ENCODE assay signal across 8 mouse cellular contexts in genomic region chr4:106749699-106750098, GRCm38 (mm10). TPM values are rescaled to one million over a fixed set of nuclear protein-coding genes. Genes with fewer than 3 reads are reported as not detected.
DNase-seq lines count a peak whose midpoint lies in the region; ATAC-seq and TF ChIP-seq lines count a peak whose summit lies in the region.

No protein-coding gene starts in this region.

- H3K9ac ChIP-seq in heart, embryonic 12.5 days, result peak overlapping the region; percentile 13; the same call in 1 of the 2 replicates
- H3K9ac ChIP-seq in kidney, postnatal 0 days (ENCODE audit: low read depth, low read length), result no peak overlapping the region
- H3K9ac ChIP-seq in liver, adult 2 months (ENCODE audit: low read depth, low read length), result no peak overlapping the region

- H3K27ac ChIP-seq in heart, embryonic 12.5 days (ENCODE audit: poor library complexity, severe bottlenecking), result no peak overlapping the region
- H3K27ac ChIP-seq in kidney, postnatal 0 days, result no peak overlapping the region
- H3K27ac ChIP-seq in liver, adult 2 months (replicated peaks; ENCODE audit: insufficient read depth, low read depth, low read length), result no peak overlapping the region

- 0 out of 2 replicates have a peak, but pooled peaks cover 5% of the 10 kb centered on the region for H3K27me3 ChIP-seq in heart, embryonic 12.5 days (replicated peaks)
- H3K27me3 ChIP-seq in kidney, postnatal 0 days (ENCODE audit: insufficient read depth, low read length), result no peaks in the 10 kb centered on the region
- no peaks in the 10 kb centered on the region for H3K27me3 ChIP-seq in liver, adult 2 months (ENCODE audit: control insufficient read depth, insufficient read depth, low read length)

- TF ChIP-seq POLR2A in liver, adult 2 months (IDR thresholded peaks at IDR 0.05; ENCODE audit: extremely low read depth, insufficient read depth, low read length), result no peak

- 0 out of 2 replicates have a peak, but pooled peaks have one; percentile 16 for ATAC-seq in erythroid progenitor cell, adult 5-6 weeks (replicated peaks; ENCODE audit: low FRiP score, poor library complexity, severe bottlenecking)
- ATAC-seq in heart, embryonic 12.5 days (ENCODE audit: insufficient number of reproducible peaks, low FRiP score), result peak; percentile 76
- ATAC-seq in kidney, postnatal 0 days (replicated peaks; ENCODE audit: low FRiP score, low read depth), result peak; percentile 89

- TF ChIP-seq CTCF in kidney, postnatal 0 days (IDR thresholded peaks at IDR 0.05; ENCODE audit: low read depth), result peak; percentile 96
- TF ChIP-seq CTCF in liver, adult 2 months (IDR thresholded peaks at IDR 0.05; ENCODE audit: low read depth, low read length), result peak; percentile 85

- H3K36me3 ChIP-seq in heart, embryonic 12.5 days, result 0 out of 2 replicates have a peak, but pooled peaks cover 2% of the 10 kb centered on the region
- H3K36me3 ChIP-seq in kidney, postnatal 0 days (ENCODE audit: insufficient read depth, low read length), result no peaks in the 10 kb centered on the region
- no peaks in the 10 kb centered on the region for H3K36me3 ChIP-seq in liver, adult 2 months (ENCODE audit: control insufficient read depth, insufficient read depth, low read length)

- no peaks in the 10 kb centered on the region for H3K79me2 ChIP-seq in liver, adult 2 months (ENCODE audit: control insufficient read depth, insufficient read depth, low read length)

- 3% methylated on average over 7 of the region's 7 CpGs for WGBS in heart, embryonic 12.5 days
- WGBS in kidney, postnatal 0 days, result 8% methylated on average over 7 of the region's 7 CpGs
- 20% methylated on average over 7 of the region's 7 CpGs for WGBS in liver, adult 2 months

- 0 out of 2 replicates have a peak, but pooled peaks cover 5% of the 10 kb centered on the region for H3K4me1 ChIP-seq in heart, embryonic 12.5 days (replicated peaks)
- no peaks in the 10 kb centered on the region for H3K4me1 ChIP-seq in kidney, postnatal 0 days (replicated peaks; ENCODE audit: insufficient read depth, low read length)
- no peaks in the 10 kb centered on the region for H3K4me1 ChIP-seq in liver, adult 2 months (ENCODE audit: control insufficient read depth, insufficient read depth, low read length)

- H3K4me3 ChIP-seq in heart, embryonic 12.5 days, result 0 out of 2 replicates have a peak overlapping the region, but pooled peaks have one; percentile 8
- no peak overlapping the region for H3K4me3 ChIP-seq in kidney, postnatal 0 days (replicated peaks; ENCODE audit: low read depth, low read length)
- no peak overlapping the region for H3K4me3 ChIP-seq in liver, adult 2 months (ENCODE audit: insufficient read depth, low read depth, low read length)

- peak overlapping the region; percentile 37 for H3K4me2 ChIP-seq in heart, embryonic 12.5 days
- H3K4me2 ChIP-seq in kidney, postnatal 0 days (ENCODE audit: low read length), result peak overlapping the region; percentile 38; the same call in 1 of the 2 replicates

- peak; percentile 20 for DNase-seq in CD4-positive helper T cell, adult 2 months (ENCODE audit: low read depth, low spot score)
- DNase-seq in brain, adult 2 months (ENCODE audit: low read depth, low spot score), result peak; percentile 95
- peak; percentile 86 for DNase-seq in kidney, postnatal 0 days (ENCODE audit: low spot score)
- DNase-seq in liver, adult 2 months (ENCODE audit: extremely low read depth, low read depth, low spot score), result peak; percentile 9
- peak; percentile 1 to 4 for DNase-seq in natural killer cell, adult 2 months (ENCODE audit: low spot score in 2 of 2)
- DNase-seq in testis, postnatal 14 days (ENCODE audit: low spot score), result peak; percentile 43

- no peaks in the 10 kb centered on the region for H3K9me3 ChIP-seq in heart, embryonic 12.5 days (replicated peaks)
- no peaks in the 10 kb centered on the region for H3K9me3 ChIP-seq in kidney, postnatal 0 days (replicated peaks; ENCODE audit: low read length)

RNA-seq across cellular contexts. Expression of gene Fam151a, which starts 16.0 kb away (rescaled TPM):
- total RNA-seq in erythroid progenitor cell, adult 5-6 weeks (2015; ENCODE audit: low replicate concordance), result not detected in 2 replicates
- total RNA-seq in erythroid progenitor cell, adult 5-6 weeks (2017; ENCODE audit: low replicate concordance), result not detected in 2 replicates
- polyA plus RNA-seq in heart, embryonic 12.5 days (2016; fragmentation: Nextera tagmentation; extraction: Ambion mirVana), result 0.13 TPM in 1 of 2 replicates, not detected in the other
- 8.8 and 11.4 TPM in 2 replicates for polyA plus RNA-seq in kidney, postnatal 0 days (2015; fragmentation: Nextera tagmentation; extraction: Ambion mirVana)
- total RNA-seq in liver, adult 2 months (2014; rRNA removed), result 0.07 TPM in 1 of 2 replicates, not detected in the other
- not detected in 2 replicates for polyA plus RNA-seq in liver, adult 2 months (2012; rRNA removed)

RNA-seq across cellular contexts. Expression of gene Mroh7, which starts 19.0 kb away (rescaled TPM):
- not detected in 2 replicates for total RNA-seq in erythroid progenitor cell, adult 5-6 weeks (2015; ENCODE audit: low replicate concordance)
- not detected in 2 replicates for total RNA-seq in erythroid progenitor cell, adult 5-6 weeks (2017; ENCODE audit: low replicate concordance)
- polyA plus RNA-seq in heart, embryonic 12.5 days (2016; fragmentation: Nextera tagmentation; extraction: Ambion mirVana), result 0.35 and 0.80 TPM in 2 replicates
- polyA plus RNA-seq in kidney, postnatal 0 days (2015; fragmentation: Nextera tagmentation; extraction: Ambion mirVana), result 0.58 and 0.91 TPM in 2 replicates
- total RNA-seq in liver, adult 2 months (2014; rRNA removed), result under 0.01 and 0.27 TPM in 2 replicates
- polyA plus RNA-seq in liver, adult 2 months (2012; rRNA removed), result 0.27 and 0.69 TPM in 2 replicates

RNA-seq across cellular contexts. Expression of gene Acot11, which starts 55.1 kb away (rescaled TPM):
- total RNA-seq in erythroid progenitor cell, adult 5-6 weeks (2015; ENCODE audit: low replicate concordance), result 4.2 and 6.8 TPM in 2 replicates
- total RNA-seq in erythroid progenitor cell, adult 5-6 weeks (2017; ENCODE audit: low replicate concordance), result 4.5 and 5.3 TPM in 2 replicates
- polyA plus RNA-seq in heart, embryonic 12.5 days (2016; fragmentation: Nextera tagmentation; extraction: Ambion mirVana), result 4.1 and 5.6 TPM in 2 replicates
- 1.7 and 1.9 TPM in 2 replicates for polyA plus RNA-seq in kidney, postnatal 0 days (2015; fragmentation: Nextera tagmentation; extraction: Ambion mirVana)
- total RNA-seq in liver, adult 2 months (2014; rRNA removed), result 1.8 and 4.8 TPM in 2 replicates
- 6.3 and 14.3 TPM in 2 replicates for polyA plus RNA-seq in liver, adult 2 months (2012; rRNA removed)

Comparison
In these comparisons a context has a peak if more than half of its experiments do, and no peak if none do; other contexts are left out.
1. DNase-seq: peak in every context shown above with its lines; median percentile 95 in brain, adult 2 months; 86 in kidney, postnatal 0 days; 43 in testis, postnatal 14 days; 20 in CD4-positive helper T cell, adult 2 months; 9 in liver, adult 2 months; 2 in natural killer cell, adult 2 months.
2. ATAC-seq: peak in every context shown above with its lines; median percentile 89 in kidney, postnatal 0 days; 76 in heart, embryonic 12.5 days; 16 in erythroid progenitor cell, adult 5-6 weeks.